Mouse (Mus musculus) CH12.LX (cell line): ENCODE data around the gene Cx3cr1. TPM values are rescaled to one million over a fixed set of nuclear protein-coding genes. Genes with fewer than 3 reads are reported as not detected.

ENCODE experiments used
- DNase-seq: peaks from one replicate; pipeline ENCODE4 v3.0.0-alpha.2; 2013; ENCODE audit errors: extremely low read depth
- H3K27ac ChIP-seq: 2 replicates; pipeline ENCODE4 v1.5.1; 2012; ENCODE audit warnings: low read depth, mild to moderate bottlenecking, control low read depth, moderate library complexity; ENCODE audit not compliant: insufficient read depth
- H3K27me3 ChIP-seq: replicated peaks from 2 replicates; pipeline ENCODE3; 2012; ENCODE audit warnings: inconsistent platforms
- H3K36me3 ChIP-seq, 2 experiments: replicated peaks in 1 of 2; 2 replicates each; pipeline versions ENCODE3 to v1.6.1; 2012; ENCODE audit warnings: inconsistent platforms in 1 of 2, low read length in 1 of 2, mild to moderate bottlenecking in 1 of 2, mixed read lengths in 1 of 2, moderate library complexity in 1 of 2; ENCODE audit not compliant: control insufficient read depth in 1 of 2, insufficient read depth in 1 of 2
- H3K4me1 ChIP-seq, 2 experiments: 2 replicates each; pipeline ENCODE4 v1.6.1; 2012; ENCODE audit warnings: inconsistent platforms in 1 of 2, moderate library complexity in 1 of 2; ENCODE audit not compliant: insufficient read depth in 2 of 2, control insufficient read depth in 1 of 2
- H3K4me2 ChIP-seq: 2 replicates; pipeline ENCODE4 v1.6.1; 2012; ENCODE audit warnings: low read depth, mild to moderate bottlenecking, control low read depth; ENCODE audit not compliant: poor library complexity, insufficient read depth, severe bottlenecking
- H3K4me3 ChIP-seq, 3 experiments: fragments of 150-350 bp in 1 of 3; sonication (generic) in 1 of 3; replicated peaks in 1 of 3; 2 replicates each; pipeline versions ENCODE3 to v1.5.1; 2011 to 2012; ENCODE audit warnings: low read depth in 2 of 3, low read length in 2 of 3, mild to moderate bottlenecking in 2 of 3, moderate library complexity in 2 of 3, control low read depth in 1 of 3, improper control_type of control experiment in 1 of 3, inconsistent platforms in 1 of 3, mixed read lengths in 1 of 3; ENCODE audit not compliant: poor library complexity in 1 of 3
- H3K79me2 ChIP-seq: replicated peaks from 2 replicates; pipeline ENCODE4 v1.6.1; 2012; ENCODE audit warnings: mild to moderate bottlenecking, moderate library complexity; ENCODE audit not compliant: control insufficient read depth, poor library complexity, insufficient read depth, severe bottlenecking; ENCODE audit errors: extremely low read depth
- H3K9ac ChIP-seq: 2 replicates; pipeline ENCODE4 v1.6.1; 2012; ENCODE audit warnings: low read depth, mild to moderate bottlenecking, control low read depth, moderate library complexity; ENCODE audit not compliant: insufficient read depth
- H3K9me3 ChIP-seq: replicated peaks from 2 replicates; pipeline ENCODE3; 2012; ENCODE audit warnings: low read length, inconsistent platforms, mixed read lengths
- CHD1 ChIP-seq: IDR thresholded peaks from 2 replicates; pipeline ENCODE4 v1.6.1; 2012; ENCODE audit warnings: low read depth, low read length, improper control_type of control experiment, inconsistent platforms
- CTCF ChIP-seq, 2 experiments: IDR thresholded peaks in 1 of 2; conservative IDR thresholded peaks in 1 of 2; 2 replicates each; pipeline ENCODE4 v1.5.1; 2011 to 2012; ENCODE audit warnings: low read depth in 2 of 2, low read length in 2 of 2, improper control_type of control experiment in 1 of 2, inconsistent platforms in 1 of 2, mild to moderate bottlenecking in 1 of 2, moderate library complexity in 1 of 2
- ELF1 ChIP-seq: IDR thresholded peaks from 2 replicates; pipeline ENCODE4 v1.6.1; 2014; ENCODE audit warnings: low read depth, mild to moderate bottlenecking, inconsistent platforms, low read length, improper control_type of control experiment
- GABPA ChIP-seq: IDR thresholded peaks from 2 replicates; pipeline ENCODE4 v1.6.1; 2012; ENCODE audit warnings: low read depth, low read length, improper control_type of control experiment, inconsistent platforms; ENCODE audit not compliant: insufficient replicate concordance
- JUN ChIP-seq: IDR thresholded peaks from 2 replicates; pipeline ENCODE4 v1.6.1; 2011; ENCODE audit warnings: low read depth, mild to moderate bottlenecking, low read length, improper control_type of control experiment, moderate library complexity; ENCODE audit not compliant: insufficient read depth
- JUND ChIP-seq: conservative IDR thresholded peaks from 2 replicates; pipeline ENCODE4 v1.6.1; 2011; ENCODE audit warnings: low read depth, low read length, improper control_type of control experiment
- KAT2A ChIP-seq: IDR thresholded peaks from 2 replicates; pipeline ENCODE4 v1.6.1; 2012; ENCODE audit warnings: low read length, improper control_type of control experiment, inconsistent platforms; ENCODE audit not compliant: insufficient replicate concordance
- MAFK ChIP-seq: IDR thresholded peaks from 2 replicates; pipeline ENCODE4 v1.6.1; 2011; ENCODE audit warnings: low read length, improper control_type of control experiment; ENCODE audit not compliant: insufficient replicate concordance
- MAZ ChIP-seq: IDR thresholded peaks from 2 replicates; pipeline ENCODE4 v1.6.1; 2012; ENCODE audit warnings: low read depth, mild to moderate bottlenecking, inconsistent platforms, low read length, improper control_type of control experiment, moderate library complexity
- NELFE ChIP-seq: IDR thresholded peaks from 2 replicates; pipeline ENCODE4 v1.6.1; 2011; ENCODE audit warnings: low read depth, low read length, improper control_type of control experiment
- NRF1 ChIP-seq: IDR thresholded peaks from 2 replicates; pipeline ENCODE4 v1.6.1; 2014; ENCODE audit warnings: low read depth, mild to moderate bottlenecking, inconsistent platforms, low read length, improper control_type of control experiment, moderate library complexity
- PAX5 ChIP-seq: IDR thresholded peaks from 2 replicates; pipeline ENCODE4 v1.6.1; 2012; ENCODE audit warnings: low read length, inconsistent platforms, mixed read lengths
- POLR2A ChIP-seq: IDR thresholded peaks from 2 replicates; pipeline ENCODE4 v1.6.1; 2011; ENCODE audit warnings: low read depth, mild to moderate bottlenecking, improper control_type of control experiment, low read length
- POLR2AphosphoS2 ChIP-seq: IDR thresholded peaks from 2 replicates; pipeline ENCODE4 v1.6.1; 2011; ENCODE audit warnings: low read depth, low read length, improper control_type of control experiment
- RAD21 ChIP-seq: IDR thresholded peaks from 2 replicates; pipeline ENCODE4 v1.6.1; 2011; ENCODE audit warnings: low read depth, mild to moderate bottlenecking, low read length, improper control_type of control experiment, moderate library complexity
- RCOR1 ChIP-seq: conservative IDR thresholded peaks from 2 replicates; pipeline ENCODE4 v1.6.1; 2012; ENCODE audit warnings: low read depth, mild to moderate bottlenecking, inconsistent platforms, low read length, improper control_type of control experiment
- SIN3A ChIP-seq: IDR thresholded peaks from 2 replicates; pipeline ENCODE4 v1.6.1; 2012; ENCODE audit warnings: low read length, improper control_type of control experiment, inconsistent platforms
- SMC3 ChIP-seq: IDR thresholded peaks from 2 replicates; pipeline ENCODE4 v1.6.1; 2011; ENCODE audit warnings: low read depth, low read length, improper control_type of control experiment
- TBP ChIP-seq: conservative IDR thresholded peaks from 2 replicates; pipeline ENCODE4 v1.6.1; 2011; ENCODE audit warnings: low read depth, low read length, improper control_type of control experiment
- USF1 ChIP-seq: IDR thresholded peaks from 2 replicates; pipeline ENCODE4 v1.6.1; 2014; ENCODE audit warnings: low read depth, mild to moderate bottlenecking, inconsistent platforms, low read length, improper control_type of control experiment
- ZC3H11A ChIP-seq: IDR thresholded peaks from 2 replicates; pipeline ENCODE4 v1.6.1; 2012; ENCODE audit warnings: low read depth, mild to moderate bottlenecking, inconsistent platforms, low read length, improper control_type of control experiment
- dilution Hi-C: fragments of 300-500 bp; cut with MboI; formaldehyde crosslinking; loops from 2 replicates; pipeline ENCODE4 v1.14.3; 2020; ENCODE audit warnings: low sequenced_read_pairs; ENCODE audit not compliant: extremely low pct_unique_long_range_greater_than_20kb, extremely low pct_ligation_motif_present
- in situ Hi-C: fragments of 300-500 bp; cut with MboI; formaldehyde crosslinking; loops from 3 replicates; pipeline ENCODE4 v1.14.3; 2019; ENCODE audit warnings: low sequenced_read_pairs, low pct_ligation_motif_present, low pct_unique_long_range_greater_than_20kb, mixed read lengths
- polyA plus RNA-seq: library from polyadenylated mRNA; unstranded; fragments of >175 nt; gene quantifications from 2 replicates; pipeline ENCODE4 v1.2.1, GENCODE M21; 2012; ENCODE audit warnings: low read depth; ENCODE audit not compliant: insufficient read length
- total RNA-seq, 2 experiments: library from RNA; depleted of rRNA; stranded (reverse); fragments of 300-350 nt in 1 of 2; fragments of >200 nt in 1 of 2; gene quantifications; 2 replicates each; pipeline ENCODE4 v1.2.3; 2012 to 2014

Cx3cr1 gene
- total and polyA plus RNA-seq, 3 experiments = 0.06 TPM; not detected in 2

DNA sequence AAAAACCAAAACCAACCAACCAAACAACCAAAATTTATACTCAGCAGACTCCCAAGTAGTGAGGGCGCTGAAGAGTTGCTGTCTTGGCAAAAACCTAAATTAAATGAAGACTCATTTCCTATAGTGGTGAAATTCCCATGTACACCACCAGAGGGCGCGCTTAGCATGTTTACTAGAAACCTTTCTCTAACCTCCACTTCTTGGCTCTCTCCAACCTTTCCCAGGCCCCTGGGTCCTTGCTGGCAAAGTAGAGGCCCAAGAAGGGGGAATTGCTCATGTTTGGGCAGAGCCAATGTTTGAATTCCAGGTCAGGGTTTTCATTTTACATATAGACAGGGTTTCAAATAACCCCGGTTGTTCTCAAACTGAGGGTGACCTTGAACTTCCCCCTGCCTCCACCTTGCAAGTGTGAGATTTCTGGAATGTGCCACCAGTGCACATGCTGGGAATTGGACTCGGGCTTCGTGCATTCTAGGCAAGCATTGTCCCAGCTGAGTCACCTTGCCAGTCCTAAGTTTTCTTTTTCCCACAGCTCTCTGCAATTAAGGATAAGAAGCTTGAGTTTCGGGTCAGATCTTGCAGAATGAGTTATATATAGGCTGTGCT lies 49.3 kb downstream of the Cx3cr1 start (continued):
- no peak for TF ChIP-seq NRF1
- 0 out of 2 replicates have a peak, but pooled peaks have one; percentile 2 for TF ChIP-seq ZC3H11A
- TF ChIP-seq SMC3 = peak; percentile 73
- no peak for TF ChIP-seq TBP
- TF ChIP-seq RAD21 = peak; percentile 72
- TF ChIP-seq PAX5 = no peak
- TF ChIP-seq SIN3A = no peak
- TF ChIP-seq CHD1 = no peak
- no peak for TF ChIP-seq GABPA
- TF ChIP-seq POLR2A = no peak
- no peak for TF ChIP-seq USF1
- TF ChIP-seq MAFK = peak; percentile 61; the same call in 1 of the 2 replicates
- TF ChIP-seq MAZ = no peak

DNA sequence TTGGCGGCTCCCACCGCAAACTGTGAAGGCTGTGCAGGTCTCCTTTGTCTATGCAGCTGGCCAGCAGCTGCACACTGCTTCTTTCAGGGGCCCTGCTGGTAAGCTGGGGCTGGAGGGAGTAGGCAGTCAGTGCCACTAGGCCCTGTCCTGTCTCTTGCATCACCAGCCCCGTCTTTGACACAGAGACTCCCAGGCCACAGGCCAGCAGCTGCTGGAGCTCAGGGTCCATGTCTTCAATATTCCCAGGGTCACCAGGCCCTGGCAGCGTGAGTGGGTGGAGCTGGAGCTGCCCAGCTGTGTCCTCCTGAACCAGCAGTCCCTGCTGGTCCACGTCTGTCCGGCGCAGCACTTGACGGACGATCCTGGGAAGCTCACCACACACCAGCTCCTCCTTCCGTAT lies 52.7 kb downstream of the Cx3cr1 start:
- Histone ChIP-seq H3K4me1 (peaks cover 2 to 26% of the 10 kb centered on the region in 2 experiments; a peak in 2 of 4 replicates), H3K4me2 (no peak overlapping the region)
- in situ Hi-C loops = loop anchor here (5.0 kb wide), 1 partner anchor 50 kb away; no protein-coding TSS in a partner anchor

DNA sequence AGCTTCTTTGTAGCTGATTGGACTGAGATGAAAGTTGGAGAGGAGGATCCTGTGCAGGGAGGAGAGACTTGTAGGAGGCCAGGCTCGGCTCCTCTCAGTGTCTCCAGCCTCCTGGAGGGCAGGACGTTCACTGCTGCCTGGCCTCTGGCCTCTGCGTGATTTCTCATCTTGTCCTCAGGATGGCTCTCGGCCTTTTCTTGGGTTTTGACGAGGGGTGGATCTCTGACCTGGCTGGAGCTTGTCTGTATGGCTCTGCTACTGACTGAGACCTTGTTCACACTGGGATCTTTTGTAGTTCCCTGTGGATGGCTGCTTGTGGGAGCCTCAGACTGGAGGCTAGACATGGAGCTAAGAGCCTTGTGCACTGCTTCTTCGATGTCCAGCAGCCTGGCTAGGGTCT lies 54.9 kb downstream of the Cx3cr1 start:
- Histone ChIP-seq H3K4me3 (no peak overlapping the region), H3K4me1 (peaks cover 2 to 28% of the 10 kb centered on the region in 2 experiments; a peak in 2 of 4 replicates), H3K79me2 (no peaks in the 10 kb centered on the region), H3K36me3 (no peaks in the 10 kb centered on the region), H3K9ac (no peak overlapping the region), H3K4me2 (no peak overlapping the region), H3K27ac (no peak overlapping the region), H3K9me3 (no peaks in the 10 kb centered on the region), H3K27me3 (peaks cover 91% of the 10 kb centered on the region)
- TF ChIP-seq MAFK = no peak
- TF ChIP-seq KAT2A = no peak
- TF ChIP-seq JUN = no peak
- TF ChIP-seq USF1 = no peak
- no peak for TF ChIP-seq POLR2AphosphoS2
- no peak for TF ChIP-seq SIN3A
- TF ChIP-seq CHD1 = no peak
- TF ChIP-seq ELF1 = no peak
- TF ChIP-seq GABPA = no peak
- no peak for DNase-seq
- dilution Hi-C loops = no loop called here
- in situ Hi-C loops = loop anchor here (5.0 kb wide), 1 partner anchor 48 kb away; no protein-coding TSS in a partner anchor

More for the DNA sequence above, 52.7 kb downstream of the Cx3cr1 start:
- H3K27me3 ChIP-seq = peaks cover 84% of the 10 kb centered on the region
- no peak for DNase-seq
- no peak overlapping the region for H3K9ac ChIP-seq
- dilution Hi-C loops = no loop called here
- TF ChIP-seq NELFE (no peak), SMC3 (no peak), JUN (no peak), CTCF (conservative IDR thresholded peaks at IDR 0.05 in 1 of 2, IDR thresholded peaks at IDR 0.05 in 1 of 2; ENCODE audit: low read depth in 2 of 2, low read length in 2 of 2) (no peak), USF1 (no peak), POLR2A (no peak), JUND (no peak), ZC3H11A (no peak), MAFK (no peak), RAD21 (no peak), SIN3A (no peak), ELF1 (no peak), MAZ (no peak), RCOR1 (no peak), TBP (no peak)
- H3K79me2 ChIP-seq = no peaks in the 10 kb centered on the region
- H3K27ac ChIP-seq = no peak overlapping the region
- no peaks in the 10 kb centered on the region for H3K36me3 ChIP-seq
- no peaks in the 10 kb centered on the region for H3K9me3 ChIP-seq
- no peak overlapping the region for H3K4me3 ChIP-seq
